Mouse (Mus musculus): ENCODE results near the gene Arid3c. TPM values are rescaled to one million over a fixed set of nuclear protein-coding genes. Genes with fewer than 3 reads are reported as not detected.

Arid3c gene
- total and polyA plus RNA-seq, 3 experiments, result not detected

DNA sequence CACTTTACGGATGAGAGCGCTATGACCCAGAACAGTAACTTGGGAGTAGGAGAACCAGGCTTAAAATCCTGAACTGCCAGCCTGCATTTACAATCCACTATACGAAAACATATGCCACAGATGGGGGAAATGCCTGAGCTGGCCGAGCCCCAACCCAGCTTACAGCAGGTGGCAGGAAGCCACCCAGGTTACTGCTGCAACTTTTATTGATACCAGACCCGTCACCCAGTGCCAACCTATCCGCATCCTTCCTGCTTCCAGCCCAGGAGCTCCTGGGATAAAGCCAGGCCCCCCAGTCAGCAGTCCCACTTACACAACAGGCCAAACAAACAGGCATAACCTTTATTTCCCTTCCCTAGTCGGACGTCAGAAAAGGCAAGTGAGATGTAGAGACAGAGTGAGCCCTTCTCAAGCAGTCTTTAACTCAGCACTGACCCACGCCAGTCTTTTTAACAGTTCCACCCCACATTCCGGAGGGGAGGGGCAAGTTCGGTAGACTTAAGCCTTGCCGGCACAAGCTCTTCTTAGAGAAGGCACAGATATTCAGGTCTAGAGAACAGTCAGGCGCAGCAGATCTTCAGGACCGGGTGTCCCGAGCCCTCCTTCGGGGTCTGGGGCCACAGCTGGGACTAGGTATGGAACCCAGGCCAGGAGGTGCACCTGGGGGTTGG, 19.1 kb downstream of the Arid3c start:
- no peak for DNase-seq (ENCODE audit: extremely low read depth)

DNA sequence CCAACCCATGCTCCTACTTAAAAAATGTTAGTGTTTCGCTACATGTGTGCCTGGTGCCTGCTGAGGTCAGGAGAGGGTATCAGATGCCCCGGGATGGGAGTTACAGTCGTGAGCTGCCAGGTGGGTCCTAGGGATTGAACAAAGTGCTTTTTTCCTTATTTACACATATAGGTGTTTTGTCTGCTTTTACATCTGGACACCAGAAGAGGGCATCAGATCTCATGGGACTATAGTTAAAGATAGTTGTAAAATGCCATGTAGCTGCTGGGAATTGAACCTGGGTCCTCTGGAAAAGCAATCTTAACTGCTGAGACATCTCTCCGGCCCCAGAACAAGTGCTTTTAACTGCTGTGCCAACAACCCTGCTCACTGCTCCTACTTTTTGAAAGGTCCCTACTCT, 20.7 kb downstream of the Arid3c start:
- no peak overlapping the region for H3K9ac ChIP-seq (ENCODE audit: insufficient read depth, low read depth)
- no peaks in the 10 kb centered on the region for H3K9me3 ChIP-seq (replicated peaks; ENCODE audit: low read length)
- in situ Hi-C loops (cut with MboI; ENCODE audit: low pct_ligation_motif_present, low pct_unique_long_range_greater_than_20kb, low sequenced_read_pairs) (no loop called here), dilution Hi-C loops (cut with MboI; ENCODE audit: extremely low pct_ligation_motif_present, extremely low pct_unique_long_range_greater_than_20kb, low sequenced_read_pairs) (no loop called here)
- H3K4me3 ChIP-seq (replicated peaks in 1 of 3; ENCODE audit: low read depth in 2 of 3, low read length in 2 of 3, poor library complexity in 1 of 3), result no peak overlapping the region
- H3K4me2 ChIP-seq (ENCODE audit: insufficient read depth, low read depth, poor library complexity, severe bottlenecking), result no peak overlapping the region
- TF ChIP-seq CTCF (conservative IDR thresholded peaks at IDR 0.05 in 1 of 2, IDR thresholded peaks at IDR 0.05 in 1 of 2; ENCODE audit: low read depth in 2 of 2, low read length in 2 of 2) (peak in 1 of 2 experiments; percentile 41; a peak in 2 of 4 replicates), MAX (IDR thresholded peaks at IDR 0.05; ENCODE audit: low read length) (no peak), E2F4 (IDR thresholded peaks at IDR 0.05; ENCODE audit: insufficient replicate concordance, low read depth, low read length) (no peak), KAT2A (IDR thresholded peaks at IDR 0.05; ENCODE audit: insufficient replicate concordance, low read length) (no peak)
- H3K27ac ChIP-seq (ENCODE audit: insufficient read depth, low read depth), result no peak overlapping the region
- H3K27me3 ChIP-seq (replicated peaks), result peaks cover 26% of the 10 kb centered on the region
- peaks cover 7% of the 10 kb centered on the region; the same call in 1 of the 2 replicates for H3K79me2 ChIP-seq (replicated peaks; ENCODE audit: control insufficient read depth, extremely low read depth, insufficient read depth, poor library complexity, severe bottlenecking)
- no peak for DNase-seq (ENCODE audit: extremely low read depth)
- peaks cover 7 to 27% of the 10 kb centered on the region in 2 experiments for H3K36me3 ChIP-seq (replicated peaks in 1 of 2; ENCODE audit: control insufficient read depth in 1 of 2, insufficient read depth in 1 of 2, low read length in 1 of 2)
- peaks cover 14 to 36% of the 10 kb centered on the region in 2 experiments for H3K4me1 ChIP-seq (ENCODE audit: control insufficient read depth in 1 of 2, insufficient read depth in 2 of 2)

More for the DNA sequence above, 19.1 kb downstream of the Arid3c start:
- peak overlapping the region; percentile 28; the same call in 1 of the 2 replicates for H3K9ac ChIP-seq (ENCODE audit: insufficient read depth, low read depth)
- peak overlapping the region in 2 of 3 experiments; percentile 68 to 84 for H3K4me3 ChIP-seq (replicated peaks in 1 of 3; ENCODE audit: low read depth in 2 of 3, low read length in 2 of 3, poor library complexity in 1 of 3)
- H3K27ac ChIP-seq (ENCODE audit: insufficient read depth, low read depth), result no peak overlapping the region
- peaks cover 7% of the 10 kb centered on the region; the same call in 1 of the 2 replicates for H3K79me2 ChIP-seq (replicated peaks; ENCODE audit: control insufficient read depth, extremely low read depth, insufficient read depth, poor library complexity, severe bottlenecking)
- peaks cover 14 to 31% of the 10 kb centered on the region in 2 experiments for H3K4me1 ChIP-seq (ENCODE audit: control insufficient read depth in 1 of 2, insufficient read depth in 2 of 2)
- dilution Hi-C loops (cut with MboI; ENCODE audit: extremely low pct_ligation_motif_present, extremely low pct_unique_long_range_greater_than_20kb, low sequenced_read_pairs), result no loop called here
- in situ Hi-C loops (cut with MboI; ENCODE audit: low pct_ligation_motif_present, low pct_unique_long_range_greater_than_20kb, low sequenced_read_pairs), result no loop called here
- peaks cover 16 to 43% of the 10 kb centered on the region in 2 experiments for H3K36me3 ChIP-seq (replicated peaks in 1 of 2; ENCODE audit: control insufficient read depth in 1 of 2, insufficient read depth in 1 of 2, low read length in 1 of 2)
- H3K4me2 ChIP-seq (ENCODE audit: insufficient read depth, low read depth, poor library complexity, severe bottlenecking), result peak overlapping the region; percentile 89
- no peaks in the 10 kb centered on the region for H3K9me3 ChIP-seq (replicated peaks; ENCODE audit: low read length)
- H3K27me3 ChIP-seq (replicated peaks), result peaks cover 10% of the 10 kb centered on the region
- TF ChIP-seq MEF2A (IDR thresholded peaks at IDR 0.05; ENCODE audit: borderline replicate concordance, low read depth, low read length) (no peak), POLR2A (IDR thresholded peaks at IDR 0.05; ENCODE audit: low read depth, low read length) (no peak), KAT2A (IDR thresholded peaks at IDR 0.05; ENCODE audit: insufficient replicate concordance, low read length) (no peak), CHD1 (IDR thresholded peaks at IDR 0.05; ENCODE audit: low read depth, low read length) (no peak), IRF4 (IDR thresholded peaks at IDR 0.05; ENCODE audit: low read depth, low read length) (no peak)

DNA sequence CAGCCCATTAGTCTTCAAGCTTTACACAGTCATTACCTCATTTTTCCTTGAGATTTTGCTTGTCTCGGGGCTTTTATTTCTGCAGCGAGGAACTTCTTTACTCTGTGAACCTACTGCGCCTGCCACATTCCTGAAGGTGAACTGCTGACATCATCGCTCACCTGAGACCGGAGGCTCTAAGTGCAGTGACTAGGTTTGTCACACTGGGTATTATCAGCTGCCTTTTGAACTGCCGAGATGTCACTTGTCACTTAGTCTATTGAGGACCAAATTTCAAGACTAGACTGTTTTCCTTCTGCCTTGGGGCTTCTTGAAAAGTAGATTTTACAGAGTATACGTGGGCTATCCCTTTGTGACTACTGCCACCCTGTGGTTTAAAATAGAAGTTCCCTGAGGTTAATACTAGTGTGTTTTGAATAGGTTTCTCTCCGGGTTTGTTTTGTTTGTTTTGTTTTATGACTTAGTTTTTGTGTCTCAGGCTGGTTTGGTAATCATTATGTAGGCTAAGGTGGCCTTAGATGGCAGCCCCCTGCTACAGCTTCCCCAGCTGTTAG, 22.7 kb downstream of the Arid3c start:
- H3K79me2 ChIP-seq (replicated peaks; ENCODE audit: control insufficient read depth, extremely low read depth, insufficient read depth, poor library complexity, severe bottlenecking), result peaks cover 7% of the 10 kb centered on the region; the same call in 1 of the 2 replicates
- H3K4me3 ChIP-seq (replicated peaks in 1 of 3; ENCODE audit: low read depth in 2 of 3, low read length in 2 of 3, poor library complexity in 1 of 3), result no peak overlapping the region
- in situ Hi-C loops (cut with MboI; ENCODE audit: low pct_ligation_motif_present, low pct_unique_long_range_greater_than_20kb, low sequenced_read_pairs) (no loop called here), dilution Hi-C loops (cut with MboI; ENCODE audit: extremely low pct_ligation_motif_present, extremely low pct_unique_long_range_greater_than_20kb, low sequenced_read_pairs) (no loop called here)
- no peak overlapping the region for H3K27ac ChIP-seq (ENCODE audit: insufficient read depth, low read depth)
- peaks cover 0 to 18% of the 10 kb centered on the region in 2 experiments for H3K36me3 ChIP-seq (replicated peaks in 1 of 2; ENCODE audit: control insufficient read depth in 1 of 2, insufficient read depth in 1 of 2, low read length in 1 of 2)
- TF ChIP-seq CTCF (conservative IDR thresholded peaks at IDR 0.05 in 1 of 2, IDR thresholded peaks at IDR 0.05 in 1 of 2; ENCODE audit: low read depth in 2 of 2, low read length in 2 of 2) (peak; percentile 25 to 88; a peak in 3 of 4 replicates), JUN (IDR thresholded peaks at IDR 0.05; ENCODE audit: insufficient read depth, low read depth, low read length) (no peak), EP300 (IDR thresholded peaks at IDR 0.05; ENCODE audit: low read length) (no peak), MAX (IDR thresholded peaks at IDR 0.05; ENCODE audit: low read length) (no peak), SMC3 (IDR thresholded peaks at IDR 0.05; ENCODE audit: low read depth, low read length) (peak; percentile 75), MYC (IDR thresholded peaks at IDR 0.05; ENCODE audit: low read depth, low read length) (no peak), NELFE (IDR thresholded peaks at IDR 0.05; ENCODE audit: low read depth, low read length) (no peak), POLR2AphosphoS2 (IDR thresholded peaks at IDR 0.05; ENCODE audit: low read depth, low read length) (no peak), MXI1 (IDR thresholded peaks at IDR 0.05; ENCODE audit: low read depth, low read length) (no peak), RAD21 (IDR thresholded peaks at IDR 0.05; ENCODE audit: low read depth, low read length) (peak; percentile 88)
- H3K9me3 ChIP-seq (replicated peaks; ENCODE audit: low read length), result no peaks in the 10 kb centered on the region
- no peak overlapping the region for H3K4me2 ChIP-seq (ENCODE audit: insufficient read depth, low read depth, poor library complexity, severe bottlenecking)
- peak; percentile 68 for DNase-seq (ENCODE audit: extremely low read depth)
- H3K9ac ChIP-seq (ENCODE audit: insufficient read depth, low read depth), result no peak overlapping the region
- H3K4me1 ChIP-seq (ENCODE audit: control insufficient read depth in 1 of 2, insufficient read depth in 2 of 2), result peaks cover 14 to 36% of the 10 kb centered on the region in 2 experiments
- H3K27me3 ChIP-seq (replicated peaks), result peaks cover 45% of the 10 kb centered on the region

Measured in CH12.LX (cell line).